In the genomic region with DNA sequence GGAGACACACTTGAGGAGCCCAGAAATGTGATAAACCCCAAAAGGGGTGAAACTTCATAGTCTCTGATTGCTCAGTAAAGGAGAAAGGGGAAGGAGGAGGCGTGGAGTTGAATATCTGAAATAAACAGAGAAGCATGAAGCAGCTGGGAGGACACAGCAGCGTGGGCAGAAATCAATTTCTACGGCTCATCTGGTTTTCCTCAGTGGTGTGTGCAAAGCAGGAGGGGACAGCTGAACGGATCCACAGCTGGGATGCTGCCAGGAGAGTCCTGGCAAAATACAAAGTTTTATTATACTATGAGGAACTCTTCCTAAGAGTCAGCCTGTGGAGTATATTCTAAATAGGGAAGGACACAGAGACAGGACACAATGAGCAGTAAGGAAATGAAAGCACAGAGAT, we compare ENCODE assay signal across 16 mouse cellular contexts. TPM values are rescaled to one million over a fixed set of nuclear protein-coding genes. Genes with fewer than 3 reads are reported as not detected.
A peak's percentile ranks its signal among the peaks of the same experiment; 100 is the strongest.
DNase-seq lines count a peak whose midpoint lies in the region; ATAC-seq and TF ChIP-seq lines count a peak whose summit lies in the region.
"Had no signal": no experiment of that assay in that cellular context is flagged by ENCODE, and none has a peak within 500 bp of the region (broad histone marks: within the 10 kb centered on the region; RNA-seq: fewer than 3 reads in every experiment).

No protein-coding gene starts in this region.

- ATAC-seq in intestine, postnatal 0 days, result no peak
- ATAC-seq in stomach, embryonic 14.5 days (ENCODE audit: insufficient number of reproducible peaks, insufficient read depth, low FRiP score, low read depth), result peak; percentile 61; the same call in 1 of the 2 replicates
- ATAC-seq in CD4-positive, CD25-positive, alpha-beta regulatory T cell, adult 4 months, result no peak
- ATAC-seq: forebrain, embryonic 13.5 days; liver, embryonic 12.5 days had no signal

- H3K36me3 ChIP-seq in intestine, postnatal 0 days (ENCODE audit: control insufficient read depth, insufficient read depth), result peaks cover 54% of the 10 kb centered on the region
- peaks cover 42% of the 10 kb centered on the region for H3K36me3 ChIP-seq in stomach, embryonic 14.5 days (ENCODE audit: control insufficient read depth, insufficient read depth, low read length)

- H3K4me2 ChIP-seq in intestine, postnatal 0 days (replicated peaks; ENCODE audit: low read depth), result no peak overlapping the region
- no peak overlapping the region for H3K4me2 ChIP-seq in stomach, embryonic 14.5 days (replicated peaks; ENCODE audit: low read depth, low read length)
- H3K4me2 ChIP-seq: embryonic facial prominence, embryonic 13.5 days; forebrain, embryonic 13.5 days; liver, embryonic 12.5 days had no signal

- H3K4me3 ChIP-seq in intestine, postnatal 0 days (ENCODE audit: low read depth, low read length), result no peak overlapping the region
- H3K4me3 ChIP-seq in stomach, embryonic 14.5 days (ENCODE audit: low read depth, low read length), result no peak overlapping the region
- H3K4me3 ChIP-seq: embryonic facial prominence, embryonic 13.5 days; forebrain, embryonic 13.5 days; left cerebral cortex, adult 2 months; liver, embryonic 12.5 days; midbrain, embryonic 10.5 days had no signal

- H3K9ac ChIP-seq in intestine, postnatal 0 days (ENCODE audit: low read depth, low read length), result no peak overlapping the region
- no peak overlapping the region for H3K9ac ChIP-seq in stomach, embryonic 14.5 days (replicated peaks; ENCODE audit: low read depth, low read length)
- H3K9ac ChIP-seq: embryonic facial prominence, embryonic 13.5 days; forebrain, embryonic 13.5 days; liver, embryonic 12.5 days had no signal

- intact Hi-C loops in left cerebral cortex, postnatal 14 days (cut with DNase I), result no loop called here

- 63% methylated on average over 4 of the region's 4 CpGs for WGBS in intestine, postnatal 0 days
- WGBS in stomach, embryonic 14.5 days, result 59% methylated on average over 4 of the region's 4 CpGs

- H3K9me3 ChIP-seq in intestine, postnatal 0 days (ENCODE audit: control insufficient read depth), result no peaks in the 10 kb centered on the region
- no peaks in the 10 kb centered on the region for H3K9me3 ChIP-seq in stomach, embryonic 14.5 days (ENCODE audit: control insufficient read depth, low read depth, low read length)
- H3K9me3 ChIP-seq: embryonic facial prominence, embryonic 13.5 days; forebrain, embryonic 13.5 days; liver, embryonic 12.5 days; midbrain, embryonic 10.5 days had no signal

- H3K4me1 ChIP-seq in intestine, postnatal 0 days (replicated peaks; ENCODE audit: control insufficient read depth, insufficient read depth, low read length), result no peaks in the 10 kb centered on the region
- H3K4me1 ChIP-seq in stomach, embryonic 14.5 days (ENCODE audit: control insufficient read depth, insufficient read depth, low read length), result no peaks in the 10 kb centered on the region
- H3K4me1 ChIP-seq: embryonic facial prominence, embryonic 13.5 days; forebrain, embryonic 13.5 days; liver, embryonic 12.5 days; midbrain, embryonic 10.5 days had no signal

- peak; percentile 53 for DNase-seq in gastrocnemius, postnatal 10 days
- DNase-seq in gastrocnemius, postnatal 25 days, result no peak
- peak; percentile 23 to 41 for DNase-seq in left cerebral cortex, postnatal 14 days (ENCODE audit: low spot score in 2 of 2)
- no peak for DNase-seq in left cerebral cortex, adult 11 months (ENCODE audit: low spot score)
- DNase-seq in spleen, postnatal 14 days (ENCODE audit: low spot score in 2 of 2), result no peak
- DNase-seq: kidney, adult 8-10 months; lung, postnatal 10 days; spleen, adult 18-20 months had no signal

- H3K27me3 ChIP-seq in intestine, postnatal 0 days (replicated peaks; ENCODE audit: control insufficient read depth, insufficient read depth, low read length), result no peaks in the 10 kb centered on the region
- no peaks in the 10 kb centered on the region for H3K27me3 ChIP-seq in stomach, embryonic 14.5 days (ENCODE audit: control insufficient read depth, insufficient read depth, low read length)
- H3K27me3 ChIP-seq: embryonic facial prominence, embryonic 13.5 days; forebrain, embryonic 13.5 days; liver, embryonic 12.5 days had no signal

- H3K27ac ChIP-seq in intestine, postnatal 0 days (ENCODE audit: low read depth, low read length), result peak overlapping the region; percentile 60
- H3K27ac ChIP-seq in stomach, embryonic 14.5 days (ENCODE audit: low read length), result peak overlapping the region; percentile 61
- H3K27ac ChIP-seq: embryonic facial prominence, embryonic 13.5 days; forebrain, embryonic 13.5 days; left cerebral cortex, adult 2 months; liver, embryonic 12.5 days; midbrain, embryonic 10.5 days had no signal

- TF ChIP-seq CTCF in intestine, postnatal 0 days (IDR thresholded peaks at IDR 0.05; ENCODE audit: low read depth), result no peak

RNA-seq across cellular contexts. Expression of a gene that starts 30.5 kb away (rescaled TPM):
- total RNA-seq in gastrocnemius, postnatal 10 days (2021), result 10 to 100 TPM; 40.0 to 45.3 TPM
- 10 to 100 TPM; 19.5 to 22.4 TPM for total RNA-seq in gastrocnemius, postnatal 25 days (2021)
- total RNA-seq in left cerebral cortex, postnatal 14 days (2021), result 100 to 1,000 TPM; 437 to 445 TPM
- polyA plus RNA-seq in intestine, postnatal 0 days (2015; fragmentation: Nextera tagmentation; extraction: Ambion mirVana), result 60.7 and 62.6 TPM in 2 replicates
- polyA plus RNA-seq in stomach, embryonic 14.5 days (2014; fragmentation: Nextera tagmentation; extraction: Ambion mirVana), result 62.7 and 64.3 TPM in 2 replicates
- 10 to 100 TPM; 33.4 to 41.1 TPM for polyA plus RNA-seq in CD4-positive, CD25-positive, alpha-beta regulatory T cell, adult 4 months (2017; shearing (Covaris generic))

RNA-seq across cellular contexts. Expression of a gene that starts 30.6 kb away (rescaled TPM):
- total RNA-seq in gastrocnemius, postnatal 10 days (2021), result 100 to 1,000 TPM; 231 to 242 TPM
- total RNA-seq in gastrocnemius, postnatal 25 days (2021), result 100 to 1,000 TPM; 138 to 160 TPM
- total RNA-seq in left cerebral cortex, postnatal 14 days (2021), result 10 to 100 TPM; 52.4 to 52.8 TPM
- polyA plus RNA-seq in intestine, postnatal 0 days (2015; fragmentation: Nextera tagmentation; extraction: Ambion mirVana), result 38.6 and 40.1 TPM in 2 replicates
- polyA plus RNA-seq in stomach, embryonic 14.5 days (2014; fragmentation: Nextera tagmentation; extraction: Ambion mirVana), result 58.6 and 60.1 TPM in 2 replicates
- 10 to 100 TPM; 22.0 to 22.1 TPM for polyA plus RNA-seq in CD4-positive, CD25-positive, alpha-beta regulatory T cell, adult 4 months (2017; shearing (Covaris generic))

RNA-seq across cellular contexts. Expression of a gene that starts 45.9 kb away (rescaled TPM):
- total RNA-seq in gastrocnemius, postnatal 10 days (2021), result 1 to 10 TPM; 1.4 to 1.7 TPM
- under 1 TPM; 0.28 to 0.29 TPM for total RNA-seq in gastrocnemius, postnatal 25 days (2021)
- 1 to 10 TPM; 2.8 to 3.0 TPM for total RNA-seq in left cerebral cortex, postnatal 14 days (2021)
- polyA plus RNA-seq in intestine, postnatal 0 days (2015; fragmentation: Nextera tagmentation; extraction: Ambion mirVana), result 7.0 and 7.6 TPM in 2 replicates
- polyA plus RNA-seq in stomach, embryonic 14.5 days (2014; fragmentation: Nextera tagmentation; extraction: Ambion mirVana), result 7.5 and 8.5 TPM in 2 replicates
- 1 to 10 TPM; 4.7 to 6.0 TPM for polyA plus RNA-seq in CD4-positive, CD25-positive, alpha-beta regulatory T cell, adult 4 months (2017; shearing (Covaris generic))

Comparison
In these comparisons a context has a peak if more than half of its experiments do, and no peak if none do; other contexts are left out.
1. DNase-seq: peak in gastrocnemius, postnatal 10 days (single experiment) and left cerebral cortex, postnatal 14 days (2 of 2); none in gastrocnemius, postnatal 25 days (single experiment), left cerebral cortex, adult 11 months (single experiment) and spleen, postnatal 14 days (0 of 2).
2. RNA of a gene that starts 30.5 kb away (total RNA-seq): 437 to 445 TPM in left cerebral cortex, postnatal 14 days; 40.0 to 45.3 TPM in gastrocnemius, postnatal 10 days and 19.5 to 22.4 TPM in gastrocnemius, postnatal 25 days; every median in the first group is over 4 times any median in the second.